Mouse (Mus musculus) ES-E14 (cell line): ENCODE measurements around the gene Wfdc8. TPM values are rescaled to one million over a fixed set of nuclear protein-coding genes. Genes with fewer than 3 reads are reported as not detected.

Source experiments
- DNase-seq: peaks from one replicate; pipeline ENCODE4 v3.0.0-alpha.2; 2013; ENCODE audit warnings: low read depth, low spot score
- H3K27ac ChIP-seq: 2 replicates; pipeline ENCODE4 v1.5.1; 2012; ENCODE audit warnings: low read depth, mild to moderate bottlenecking, low read length, moderate library complexity, mixed read lengths; ENCODE audit not compliant: poor library complexity, insufficient read depth, severe bottlenecking
- H3K36me3 ChIP-seq: 2 replicates; pipeline ENCODE4 v1.6.1; 2012; ENCODE audit warnings: mild to moderate bottlenecking, low read length, moderate library complexity, mixed read lengths; ENCODE audit not compliant: control insufficient read depth, poor library complexity, insufficient read depth, severe bottlenecking
- H3K4me1 ChIP-seq, 2 experiments: fragments of 150-350 bp in 1 of 2; sonication (generic) in 1 of 2; 2 replicates each; pipeline ENCODE4 v1.6.1; 2012; ENCODE audit warnings: low read length in 2 of 2, mild to moderate bottlenecking in 1 of 2, mixed read lengths in 1 of 2; ENCODE audit not compliant: control insufficient read depth in 2 of 2, insufficient read depth in 2 of 2, poor library complexity in 1 of 2
- H3K4me3 ChIP-seq, 2 experiments: fragments of 150-350 bp in 1 of 2; sonication (generic) in 1 of 2; 2 replicates each; pipeline ENCODE4 v1.5.1; 2012; ENCODE audit warnings: low read length in 2 of 2, low read depth in 1 of 2, mild to moderate bottlenecking in 1 of 2, mixed read lengths in 1 of 2; ENCODE audit not compliant: insufficient read depth in 1 of 2, poor library complexity in 1 of 2, severe bottlenecking in 1 of 2
- H3K9ac ChIP-seq: 2 replicates; pipeline ENCODE4 v1.6.1; 2012; ENCODE audit warnings: low read depth, mild to moderate bottlenecking, low read length, mixed read lengths; ENCODE audit not compliant: poor library complexity, insufficient read depth, severe bottlenecking
- H3K9me3 ChIP-seq: fragments of 150-350 bp; sonication (generic); 2 replicates; pipeline ENCODE4 v1.6.1; 2012; ENCODE audit warnings: low read depth, mild to moderate bottlenecking, low read length; ENCODE audit not compliant: control insufficient read depth, insufficient read depth
- CHD2 ChIP-seq: IDR thresholded peaks from 2 replicates; pipeline ENCODE4 v1.6.1; 2014; ENCODE audit warnings: mild to moderate bottlenecking, low read depth, low read length, inconsistent platforms
- HCFC1 ChIP-seq: IDR thresholded peaks from 2 replicates; pipeline ENCODE4 v1.6.1; 2012; ENCODE audit warnings: low read length, inconsistent platforms, borderline replicate concordance; ENCODE audit not compliant: insufficient read depth
- MAFK ChIP-seq: IDR thresholded peaks from 2 replicates; pipeline ENCODE4 v1.6.1; 2014; ENCODE audit warnings: mild to moderate bottlenecking, low read depth, low read length, inconsistent platforms; ENCODE audit not compliant: insufficient read depth
- ZC3H11A ChIP-seq: IDR thresholded peaks from 2 replicates; pipeline ENCODE4 v1.6.1; 2012; ENCODE audit warnings: low read depth, mild to moderate bottlenecking, inconsistent platforms, low read length, borderline replicate concordance
- ZNF384 ChIP-seq: IDR thresholded peaks from 2 replicates; pipeline ENCODE4 v1.6.1; 2012; ENCODE audit warnings: low read depth, low read length, inconsistent platforms
- in situ Hi-C, 2 experiments: fragments of 600-800 bp; cut with MboI; formaldehyde crosslinking; loops; one replicate each; pipeline ENCODE4 v1.15.1; 2025; ENCODE audit warnings: low sequenced_read_pairs in 2 of 2, inconsistent platforms in 1 of 2; ENCODE audit not compliant: unreplicated experiment in 2 of 2
- total RNA-seq: library from RNA; depleted of rRNA; stranded (reverse); fragments of 300-350 nt; gene quantifications from 2 replicates; pipeline ENCODE4 v1.2.3, GENCODE M21; 2012

Wfdc8 gene
- total RNA-seq, 1 experiment = not detected

- Histone ChIP-seq H3K4me3 (no peak within 1 kb of the TSS), H3K9me3 (no peaks in the 10 kb centered on the region), H3K27ac (no peak within 1 kb of the TSS), H3K4me1 (no peaks in the 10 kb centered on the region), H3K36me3 (no peaks in the 10 kb centered on the region), H3K9ac (no peak within 1 kb of the TSS)
- in situ Hi-C loops = no loop called here
- DNase-seq = no peak
- no peak for TF ChIP-seq HCFC1
Observed at GRCm38 (mm10) chr2:164638696-164639095, 25.3 kb upstream of the Wfdc8 start, which contains the start of gene Wfdc16. Wfdc16 (minus strand) TSS chr2:164638796.

- Histone ChIP-seq H3K9ac (no peak overlapping the region), H3K4me3 (no peak overlapping the region), H3K9me3 (no peaks in the 10 kb centered on the region), H3K27ac (no peak overlapping the region), H3K36me3 (no peaks in the 10 kb centered on the region), H3K4me1 (no peaks in the 10 kb centered on the region)
- no peak for TF ChIP-seq CHD2
- no peak for DNase-seq
- in situ Hi-C loops = no loop called here
Observed at GRCm38 (mm10) chr2:164635266-164635665, 21.8 kb upstream of the Wfdc8 start.

- Histone ChIP-seq H3K9me3 (no peaks in the 10 kb centered on the region), H3K4me1 (no peaks in the 10 kb centered on the region), H3K36me3 (no peaks in the 10 kb centered on the region), H3K9ac (no peak overlapping the region), H3K4me3 (no peak overlapping the region), H3K27ac (no peak overlapping the region)
- in situ Hi-C loops = no loop called here
- no peak for DNase-seq
- TF ChIP-seq MAFK (no peak), HCFC1 (no peak), ZNF384 (no peak), CHD2 (no peak), ZC3H11A (no peak)
Observed at GRCm38 (mm10) chr2:164621775-164622174, 8.3 kb upstream of the Wfdc8 start.

GRCm38 (mm10) chr2:164619050-164619449, 5.6 kb upstream of the Wfdc8 start:
- no peak overlapping the region for H3K27ac ChIP-seq
- no peak overlapping the region for H3K4me3 ChIP-seq
- H3K4me1 ChIP-seq = no peaks in the 10 kb centered on the region
- no peaks in the 10 kb centered on the region for H3K36me3 ChIP-seq
- DNase-seq = no peak
- in situ Hi-C loops = no loop called here
- TF ChIP-seq ZC3H11A (no peak), CHD2 (no peak), HCFC1 (no peak)
- H3K9me3 ChIP-seq = no peaks in the 10 kb centered on the region
- no peak overlapping the region for H3K9ac ChIP-seq

GRCm38 (mm10) chr2:164615386-164615785, 2.0 kb upstream of the Wfdc8 start:
- H3K9me3 ChIP-seq = no peaks in the 10 kb centered on the region
- no peak overlapping the region for H3K4me3 ChIP-seq
- H3K9ac ChIP-seq = no peak overlapping the region
- no peaks in the 10 kb centered on the region for H3K36me3 ChIP-seq
- H3K27ac ChIP-seq = no peak overlapping the region
- no peaks in the 10 kb centered on the region for H3K4me1 ChIP-seq
- no peak for DNase-seq
- TF ChIP-seq MAFK (no peak), ZNF384 (no peak), CHD2 (no peak), ZC3H11A (no peak), HCFC1 (no peak)
- in situ Hi-C loops = no loop called here
